In genomic region chr15:95436261-95436660, GRCm38 (mm10) we compare ENCODE assay signal across 28 mouse cellular contexts.
"Had no signal": no experiment of that assay in that cellular context is flagged by ENCODE, and none has a peak within 500 bp of the region (broad histone marks: within the 10 kb centered on the region; RNA-seq: fewer than 3 reads in every experiment).

No protein-coding gene starts in this region.

- ATAC-seq: forebrain, embryonic 13.5 days; forebrain, embryonic 14.5 days; forebrain, embryonic 15.5 days; forebrain, embryonic 16.5 days; forebrain, postnatal 0 days had no signal

- H3K4me3 ChIP-seq: embryonic facial prominence, embryonic 10.5 days; embryonic facial prominence, embryonic 12.5 days; embryonic facial prominence, embryonic 13.5 days; embryonic facial prominence, embryonic 15.5 days; erythroblast, embryonic 14.5 days; forebrain, embryonic 10.5 days; forebrain, embryonic 12.5 days; forebrain, embryonic 13.5 days; forebrain, embryonic 15.5 days; gastrocnemius, adult 2 months; heart, adult 2 months had no signal

- H3K36me3 ChIP-seq: embryonic facial prominence, embryonic 10.5 days; embryonic facial prominence, embryonic 12.5 days; embryonic facial prominence, embryonic 13.5 days; embryonic facial prominence, embryonic 15.5 days; forebrain, embryonic 12.5 days had no signal

- H3K27me3 ChIP-seq: embryonic facial prominence, embryonic 12.5 days; embryonic facial prominence, embryonic 13.5 days; embryonic facial prominence, embryonic 15.5 days; forebrain, embryonic 12.5 days; forebrain, embryonic 13.5 days; forebrain, embryonic 15.5 days had no signal

- H3K9ac ChIP-seq: embryonic facial prominence, embryonic 12.5 days; embryonic facial prominence, embryonic 13.5 days; embryonic facial prominence, embryonic 15.5 days; forebrain, embryonic 12.5 days; forebrain, embryonic 13.5 days; forebrain, embryonic 15.5 days; forebrain, postnatal 0 days had no signal

- DNase-seq: cerebellum, adult 2 months; cerebellum, adult 8-10 months; cerebellum, adult 9-10 months; cerebellum, adult 9-11 months; cerebellum, postnatal 10 days; cerebellum, postnatal 14 days; cerebellum, postnatal 25 days; cerebellum, postnatal 36 days; embryo, embryonic 11 days; forebrain, postnatal 0 days; gastrocnemius, adult 2 months; gastrocnemius, postnatal 10 days; gastrocnemius, postnatal 14 days; gastrocnemius, postnatal 25 days; gastrocnemius, postnatal 36 days; heart, adult 18-20 months; heart, adult 2 months had no signal

- H3K4me2 ChIP-seq: embryonic facial prominence, embryonic 12.5 days; embryonic facial prominence, embryonic 13.5 days; embryonic facial prominence, embryonic 15.5 days; forebrain, embryonic 12.5 days; forebrain, embryonic 13.5 days; forebrain, embryonic 15.5 days had no signal

- H3K4me1 ChIP-seq: embryonic facial prominence, embryonic 10.5 days; embryonic facial prominence, embryonic 12.5 days; embryonic facial prominence, embryonic 13.5 days; embryonic facial prominence, embryonic 15.5 days; forebrain, embryonic 10.5 days had no signal

- H3K9me3 ChIP-seq: embryonic facial prominence, embryonic 10.5 days; embryonic facial prominence, embryonic 12.5 days; embryonic facial prominence, embryonic 13.5 days; embryonic facial prominence, embryonic 15.5 days; forebrain, embryonic 10.5 days; forebrain, embryonic 12.5 days; forebrain, embryonic 13.5 days; forebrain, embryonic 15.5 days had no signal

- H3K27ac ChIP-seq: embryonic facial prominence, embryonic 10.5 days; embryonic facial prominence, embryonic 12.5 days; embryonic facial prominence, embryonic 13.5 days; embryonic facial prominence, embryonic 15.5 days; forebrain, embryonic 10.5 days; forebrain, embryonic 12.5 days; forebrain, embryonic 13.5 days; forebrain, embryonic 15.5 days; gastrocnemius, adult 2 months; heart, adult 2 months had no signal
